Mouse (Mus musculus): ENCODE results near the gene Eepd1. TPM values are rescaled to one million over a fixed set of nuclear protein-coding genes. Genes with fewer than 3 reads are reported as not detected.
A peak's percentile ranks its signal among the peaks of the same experiment; 100 is the strongest.

Gene Eepd1
- polyA plus RNA-seq, 1 experiment from 2014 or later: 16.8 TPM

DNA sequence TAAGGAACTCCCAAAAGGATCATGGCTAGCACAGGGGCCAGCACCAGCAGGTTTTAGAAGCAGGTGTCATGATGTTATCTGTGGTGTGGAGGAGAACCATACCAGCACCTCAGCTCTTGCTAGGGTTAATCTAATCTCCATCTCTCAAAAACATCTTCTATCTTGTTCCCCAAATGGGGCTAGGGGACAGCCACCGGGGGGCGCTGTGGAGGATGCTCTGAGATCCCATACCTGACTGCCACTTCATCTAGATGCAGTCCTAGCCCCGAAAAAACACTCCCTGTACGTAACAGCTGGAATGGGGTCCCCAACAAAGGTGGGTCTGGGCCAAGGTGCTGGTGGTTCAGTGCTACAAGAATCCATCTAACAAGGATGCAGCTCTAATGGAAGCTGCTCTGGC, 31.0 kb upstream of the Eepd1 start:
- H3K9me3 ChIP-seq (ENCODE audit: control insufficient read depth, low read length): no peaks in the 10 kb centered on the region
- 56% methylated on average over 4 of the region's 4 CpGs for WGBS
- ATAC-seq (ENCODE audit: low FRiP score, low TSS enrichment) (no peak), DNase-seq (ENCODE audit: low spot score) (no peak)
- no peaks in the 10 kb centered on the region for H3K27me3 ChIP-seq (ENCODE audit: control insufficient read depth, insufficient read depth, low read length)
- no peaks in the 10 kb centered on the region for H3K36me3 ChIP-seq (ENCODE audit: control insufficient read depth, insufficient read depth, low read length)
- H3K4me2 ChIP-seq (replicated peaks; ENCODE audit: low read depth): no peak overlapping the region
- H3K27ac ChIP-seq (replicated peaks): no peak overlapping the region
- no peaks in the 10 kb centered on the region for H3K4me1 ChIP-seq (replicated peaks; ENCODE audit: control insufficient read depth, insufficient read depth)
- no peak overlapping the region for H3K4me3 ChIP-seq (ENCODE audit: low read depth, low read length)
- TF ChIP-seq EP300 (optimal IDR thresholded peaks at IDR 0.05): no peak
- peak; percentile 28 for TF ChIP-seq CTCF (IDR thresholded peaks at IDR 0.05; ENCODE audit: low read depth)
- H3K9ac ChIP-seq (ENCODE audit: low read length): no peak overlapping the region

DNA sequence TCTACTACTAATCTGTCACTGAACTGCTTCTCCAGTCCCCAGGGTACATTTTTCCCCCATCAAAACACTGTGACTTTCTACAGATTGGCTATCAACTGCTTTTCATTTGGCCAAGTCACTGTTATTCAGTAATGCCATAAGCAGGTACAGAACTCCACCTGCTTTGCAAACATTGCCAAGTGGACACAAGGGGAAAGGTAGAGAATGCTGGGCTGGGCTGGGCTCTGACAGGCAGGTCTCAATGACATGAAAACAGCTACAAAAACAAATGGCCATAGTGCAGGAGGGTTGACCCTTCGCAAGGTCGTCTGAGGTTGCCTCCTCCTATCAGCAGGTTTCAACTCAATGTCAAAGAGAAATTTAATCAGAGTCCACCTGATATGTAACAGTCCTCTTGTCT, 26.3 kb upstream of the Eepd1 start:
- Histone ChIP-seq H3K27ac (replicated peaks) (no peak overlapping the region), H3K9me3 (ENCODE audit: control insufficient read depth, low read length) (no peaks in the 10 kb centered on the region), H3K36me3 (ENCODE audit: control insufficient read depth, insufficient read depth, low read length) (no peaks in the 10 kb centered on the region), H3K4me1 (replicated peaks; ENCODE audit: control insufficient read depth, insufficient read depth) (no peaks in the 10 kb centered on the region), H3K4me2 (replicated peaks; ENCODE audit: low read depth) (no peak overlapping the region), H3K4me3 (ENCODE audit: low read depth, low read length) (no peak overlapping the region), H3K27me3 (ENCODE audit: control insufficient read depth, insufficient read depth, low read length) (no peaks in the 10 kb centered on the region), H3K9ac (ENCODE audit: low read length) (no peak overlapping the region)
- ATAC-seq (ENCODE audit: low FRiP score, low TSS enrichment) (peak; percentile 97), DNase-seq (ENCODE audit: low spot score) (peak; percentile 82)
- no peak for TF ChIP-seq EP300 (optimal IDR thresholded peaks at IDR 0.05)
- TF ChIP-seq CTCF (IDR thresholded peaks at IDR 0.05; ENCODE audit: low read depth): 0 out of 2 replicates have a peak, but pooled peaks have one; percentile 2
- 70% methylated on average over 2 of the region's 2 CpGs for WGBS

DNA sequence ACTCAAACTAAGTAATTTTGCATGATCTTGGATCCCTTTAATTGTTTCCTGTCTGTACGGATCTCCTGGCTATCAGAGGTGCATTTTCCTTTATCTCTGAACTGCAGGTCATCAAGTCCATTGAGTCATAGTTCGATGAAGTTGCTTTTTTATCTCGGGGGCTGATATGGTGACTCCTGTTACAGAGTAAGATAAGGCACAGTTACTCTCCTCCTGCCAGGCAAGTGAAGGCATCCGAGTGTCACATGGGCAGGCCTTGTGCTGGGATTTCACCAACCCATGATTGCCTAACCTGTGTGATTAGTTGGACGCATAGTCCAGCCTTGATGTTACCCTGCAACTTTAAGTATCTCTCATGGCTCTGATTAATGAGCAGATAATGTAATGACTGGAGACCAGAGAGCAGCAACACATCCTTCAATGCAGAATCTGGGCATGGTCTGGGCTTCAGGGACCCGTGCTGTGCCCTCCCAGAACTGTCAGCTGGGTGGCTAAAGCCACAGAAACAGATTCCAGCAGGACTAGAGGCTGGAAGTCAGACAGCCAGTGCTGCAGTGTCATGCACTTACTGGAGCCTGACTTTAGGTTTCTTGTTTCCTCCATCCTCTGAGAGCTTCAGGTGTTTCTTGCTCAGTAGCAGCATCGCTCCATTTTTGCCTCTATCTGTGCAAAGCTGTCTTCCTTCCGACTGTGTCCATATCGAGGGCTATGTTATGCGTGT, 20.4 kb upstream of the Eepd1 start:
- Histone ChIP-seq H3K9me3 (ENCODE audit: control insufficient read depth, low read length) (no peaks in the 10 kb centered on the region), H3K27me3 (ENCODE audit: control insufficient read depth, insufficient read depth, low read length) (no peaks in the 10 kb centered on the region), H3K4me2 (replicated peaks; ENCODE audit: low read depth) (no peak overlapping the region), H3K9ac (ENCODE audit: low read length) (no peak overlapping the region), H3K36me3 (ENCODE audit: control insufficient read depth, insufficient read depth, low read length) (no peaks in the 10 kb centered on the region), H3K27ac (replicated peaks) (no peak overlapping the region), H3K4me1 (replicated peaks; ENCODE audit: control insufficient read depth, insufficient read depth) (no peaks in the 10 kb centered on the region), H3K4me3 (ENCODE audit: low read depth, low read length) (no peak overlapping the region)
- peak; percentile 77 for ATAC-seq (ENCODE audit: low FRiP score, low TSS enrichment)
- WGBS: 65% methylated on average over 10 of the region's 10 CpGs
- TF ChIP-seq EP300 (optimal IDR thresholded peaks at IDR 0.05) (no peak), CTCF (IDR thresholded peaks at IDR 0.05; ENCODE audit: low read depth) (no peak)
- peak; percentile 36 for DNase-seq (ENCODE audit: low spot score)

DNA sequence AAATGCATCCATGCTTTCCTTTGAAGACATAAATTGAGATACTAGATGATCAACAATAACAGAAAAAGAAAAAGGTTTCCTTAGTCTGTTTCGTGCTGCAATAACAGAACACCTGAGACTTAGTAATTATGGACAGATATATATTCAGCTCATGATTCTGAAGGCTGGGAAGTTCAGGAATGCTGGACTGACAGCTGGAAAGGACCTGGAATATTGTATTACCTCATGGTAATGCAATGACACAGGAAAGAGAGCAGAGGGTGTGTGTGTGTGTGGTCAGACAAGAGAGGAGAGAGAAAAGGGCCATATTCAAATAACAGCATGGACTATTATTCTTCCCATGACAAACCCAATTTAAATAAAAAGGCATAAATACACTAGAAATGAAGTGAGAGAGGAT, 17.0 kb upstream of the Eepd1 start:
- TF ChIP-seq CTCF (IDR thresholded peaks at IDR 0.05; ENCODE audit: low read depth): no peak
- TF ChIP-seq EP300 (optimal IDR thresholded peaks at IDR 0.05): no peak
- Histone ChIP-seq H3K9me3 (ENCODE audit: control insufficient read depth, low read length) (no peaks in the 10 kb centered on the region), H3K27ac (replicated peaks) (no peak overlapping the region), H3K4me2 (replicated peaks; ENCODE audit: low read depth) (no peak overlapping the region), H3K4me3 (ENCODE audit: low read depth, low read length) (no peak overlapping the region), H3K4me1 (replicated peaks; ENCODE audit: control insufficient read depth, insufficient read depth) (no peaks in the 10 kb centered on the region), H3K36me3 (ENCODE audit: control insufficient read depth, insufficient read depth, low read length) (no peaks in the 10 kb centered on the region), H3K27me3 (ENCODE audit: control insufficient read depth, insufficient read depth, low read length) (no peaks in the 10 kb centered on the region), H3K9ac (ENCODE audit: low read length) (no peak overlapping the region)
- DNase-seq (ENCODE audit: low spot score) (no peak), ATAC-seq (ENCODE audit: low FRiP score, low TSS enrichment) (no peak)
- 83% methylated on average over 1 of the region's 1 CpGs for WGBS

DNA sequence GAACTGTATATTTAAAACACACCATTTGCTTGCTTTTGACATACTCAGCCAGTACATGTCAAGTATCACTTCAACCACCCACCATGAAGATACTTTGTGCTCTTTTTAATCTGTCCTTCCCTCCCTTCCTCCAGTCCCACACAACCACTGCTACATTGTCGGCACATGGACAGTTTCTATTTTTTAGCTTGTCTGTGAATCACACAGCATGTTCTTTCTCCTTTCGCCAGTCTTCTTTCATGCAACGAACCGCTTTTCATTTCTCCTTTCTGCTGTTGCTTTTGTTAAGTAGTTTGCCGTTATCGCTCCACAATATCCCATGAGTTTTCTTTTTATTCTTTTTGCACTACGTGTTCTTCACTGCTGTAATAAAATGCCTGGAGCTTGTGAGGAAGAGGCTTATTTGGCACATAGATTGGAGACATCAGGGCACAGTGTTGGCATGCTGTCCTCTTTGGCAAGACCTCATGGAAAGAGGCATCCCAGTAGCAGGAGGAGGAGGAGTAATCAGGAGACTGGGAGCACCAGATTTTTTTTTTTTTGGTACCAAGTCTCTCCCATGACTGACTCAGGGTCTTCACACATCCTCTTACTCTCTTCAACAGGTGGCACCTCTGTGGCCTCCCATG, 1.8 kb upstream of the Eepd1 start:
- ATAC-seq (ENCODE audit: low FRiP score, low TSS enrichment): no peak
- WGBS: 95% methylated on average over 7 of the region's 7 CpGs

DNA sequence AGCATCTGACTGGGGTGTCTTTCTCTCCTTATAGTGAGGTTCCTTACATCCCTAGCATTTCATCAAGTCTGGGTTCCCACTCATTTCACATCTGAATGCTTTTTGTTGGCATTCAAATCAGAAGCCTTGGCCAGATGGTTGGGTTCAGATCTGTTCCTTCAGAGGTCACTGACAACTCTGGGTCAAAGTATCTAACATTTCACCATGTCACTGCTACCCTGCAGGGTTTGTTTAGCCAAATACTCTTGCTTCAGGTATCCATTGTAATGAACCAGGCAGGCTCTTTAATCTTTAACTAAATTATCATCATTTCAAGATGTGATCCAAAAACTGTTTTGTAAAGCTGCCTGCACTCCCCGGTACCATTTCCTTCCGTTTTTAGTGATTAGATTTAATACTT, 671 bp upstream of the Eepd1 start:
- no peaks in the 10 kb centered on the region for H3K36me3 ChIP-seq (ENCODE audit: control insufficient read depth, insufficient read depth, low read length)
- peak overlapping the region; percentile 94; the same call in 1 of the 2 replicates for H3K4me2 ChIP-seq (replicated peaks; ENCODE audit: low read depth)
- TF ChIP-seq CTCF (IDR thresholded peaks at IDR 0.05; ENCODE audit: low read depth) (no peak), EP300 (optimal IDR thresholded peaks at IDR 0.05) (no peak)
- no peak overlapping the region for H3K4me3 ChIP-seq (ENCODE audit: low read depth, low read length)
- DNase-seq (ENCODE audit: low spot score) (no peak), ATAC-seq (ENCODE audit: low FRiP score, low TSS enrichment) (no peak)
- no peaks in the 10 kb centered on the region for H3K9me3 ChIP-seq (ENCODE audit: control insufficient read depth, low read length)
- no peaks in the 10 kb centered on the region for H3K27me3 ChIP-seq (ENCODE audit: control insufficient read depth, insufficient read depth, low read length)
- H3K9ac ChIP-seq (ENCODE audit: low read length): no peak overlapping the region
- H3K27ac ChIP-seq (replicated peaks): no peak overlapping the region
- 74% methylated on average over 2 of the region's 2 CpGs for WGBS
- peaks cover 7% of the 10 kb centered on the region; the same call in 1 of the 2 replicates for H3K4me1 ChIP-seq (replicated peaks; ENCODE audit: control insufficient read depth, insufficient read depth)

More for the DNA sequence above, 1.8 kb upstream of the Eepd1 start:
- Histone ChIP-seq H3K9me3 (ENCODE audit: control insufficient read depth, low read length) (no peaks in the 10 kb centered on the region), H3K4me2 (replicated peaks; ENCODE audit: low read depth) (no peak overlapping the region), H3K27ac (replicated peaks) (no peak overlapping the region), H3K36me3 (ENCODE audit: control insufficient read depth, insufficient read depth, low read length) (no peaks in the 10 kb centered on the region), H3K9ac (ENCODE audit: low read length) (no peak overlapping the region), H3K4me3 (ENCODE audit: low read depth, low read length) (no peak overlapping the region), H3K4me1 (replicated peaks; ENCODE audit: control insufficient read depth, insufficient read depth) (peaks cover 5% of the 10 kb centered on the region; the same call in 1 of the 2 replicates), H3K27me3 (ENCODE audit: control insufficient read depth, insufficient read depth, low read length) (no peaks in the 10 kb centered on the region)
- DNase-seq (ENCODE audit: low spot score): no peak
- no peak for TF ChIP-seq CTCF (IDR thresholded peaks at IDR 0.05; ENCODE audit: low read depth)
- TF ChIP-seq EP300 (optimal IDR thresholded peaks at IDR 0.05): no peak

Data from stomach, postnatal 0 days (tissue).